Mouse (Mus musculus) lung, embryonic 16.5 days (tissue): ENCODE results near the gene Abcb1b. TPM values are rescaled to one million over a fixed set of nuclear protein-coding genes. Genes with fewer than 3 reads are reported as not detected.

ENCODE experiments used
- ATAC-seq: fragments of 200-750 bp; cut with Nextera tagmentation; 2 replicates; pipeline ENCODE4 v1.8.0; 2017; ENCODE audit warnings: low read depth, mild to moderate bottlenecking, moderate library complexity
- H3K27ac ChIP-seq: fragments of 300-500 bp; sonication (generic); 2 replicates; pipeline ENCODE4 v1.5.1; 2014; ENCODE audit warnings: mild to moderate bottlenecking, control low read depth, low read length
- H3K27me3 ChIP-seq: fragments of 300-500 bp; sonication (generic); 2 replicates; pipeline ENCODE4 v1.6.1; 2014; ENCODE audit warnings: low read depth, low read length, mixed read lengths; ENCODE audit not compliant: control insufficient read depth, insufficient read depth
- H3K36me3 ChIP-seq: fragments of 300-500 bp; sonication (generic); 2 replicates; pipeline ENCODE4 v1.6.1; 2014; ENCODE audit warnings: low read length; ENCODE audit not compliant: control insufficient read depth, insufficient read depth
- H3K4me1 ChIP-seq: fragments of 300-500 bp; sonication (generic); replicated peaks from 2 replicates; pipeline ENCODE4 v1.6.1; 2014; ENCODE audit warnings: low read length, mixed read lengths; ENCODE audit not compliant: control insufficient read depth, insufficient read depth
- H3K4me2 ChIP-seq: fragments of 300-500 bp; sonication (generic); 2 replicates; pipeline ENCODE4 v1.6.1; 2014; ENCODE audit warnings: low read depth, low read length, control low read depth
- H3K4me3 ChIP-seq: fragments of 300-500 bp; sonication (generic); 2 replicates; pipeline ENCODE4 v1.5.1; 2014; ENCODE audit warnings: mild to moderate bottlenecking, low read length, control low read depth
- H3K9ac ChIP-seq: fragments of 300-500 bp; sonication (generic); 2 replicates; pipeline ENCODE4 v1.6.1; 2014; ENCODE audit warnings: low read length, control low read depth
- H3K9me3 ChIP-seq: fragments of 300-500 bp; sonication (generic); 2 replicates; pipeline ENCODE4 v1.6.1; 2016; ENCODE audit warnings: low read length; ENCODE audit not compliant: control insufficient read depth
- WGBS: fragments of 180-500 bp; shearing (Covaris S2); extraction: QIAGEN DNeasy Blood & Tissue Kit; methylation state at CpG from one replicate; pipeline ENCODE4 v1.1.7; 2014; 5-methylcytosine and 5-hydroxymethylcytosine counted together
- polyA plus RNA-seq: library from polyadenylated mRNA; unstranded; fragments of >200 nt; fragmentation: Nextera tagmentation; extraction: Ambion mirVana; gene quantifications from 2 replicates; pipeline ENCODE4 v1.2.1, GENCODE M21; 2015

The Abcb1b gene
- 1.5 and 1.8 TPM in 2 replicates for polyA plus RNA-seq

DNA sequence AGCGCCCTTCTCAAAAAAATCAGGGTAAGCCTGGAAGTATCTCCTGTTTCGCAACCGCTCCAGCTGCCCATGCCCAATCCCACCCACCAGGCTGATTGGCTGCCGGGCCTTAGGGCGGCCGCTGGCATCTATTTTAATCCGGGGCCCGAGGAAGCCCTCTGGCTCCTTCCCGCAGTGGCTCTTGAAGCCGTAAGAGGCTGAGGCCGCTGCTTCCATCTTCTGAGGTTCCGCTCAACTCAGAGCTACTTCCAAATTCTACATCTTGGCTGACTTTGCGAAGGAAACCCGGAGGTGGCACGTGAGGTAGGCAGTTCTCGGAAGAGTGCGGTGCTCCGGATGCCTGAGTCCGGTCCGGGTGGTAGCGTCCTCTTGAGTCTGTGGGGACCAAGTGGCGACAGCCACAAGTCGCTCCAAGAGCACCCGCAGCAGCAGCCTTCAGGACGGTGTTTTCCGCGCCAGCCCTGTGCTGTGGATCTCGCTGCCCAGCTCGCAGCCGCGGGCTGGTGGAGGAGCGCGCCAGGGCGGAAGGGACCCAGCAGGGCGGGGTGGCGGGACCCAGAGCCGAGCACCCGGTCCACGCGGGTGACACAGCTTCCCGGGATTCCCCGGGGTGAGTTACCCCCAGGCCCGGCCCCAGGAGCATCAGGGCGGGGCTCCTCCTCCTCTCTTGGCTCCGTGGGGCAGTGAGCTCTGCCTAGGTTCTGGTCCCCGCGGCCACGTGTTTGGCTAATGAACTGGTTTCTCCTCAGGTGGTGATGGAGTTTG is at the start of gene Abcb1b:
Gene Abcb1b (plus strand): TSS at position 161 of the 765 bp plus-strand sequence.
- no peaks in the 10 kb centered on the region for H3K27me3 ChIP-seq
- peak within 1 kb of the TSS; percentile 60 for H3K4me3 ChIP-seq
- no peak within 1 kb of the TSS for H3K27ac ChIP-seq
- peaks cover 6% of the 10 kb centered on the region for H3K4me1 ChIP-seq
- H3K4me2 ChIP-seq = peak within 1 kb of the TSS; percentile 99
- H3K9me3 ChIP-seq = no peaks in the 10 kb centered on the region
- ATAC-seq = peak; percentile 94
- H3K36me3 ChIP-seq = no peaks in the 10 kb centered on the region
- H3K9ac ChIP-seq = peak within 1 kb of the TSS; percentile 64
- WGBS = under 1% methylated on average over 48 of the region's 48 CpGs

- no peaks in the 10 kb centered on the region for H3K4me1 ChIP-seq
- H3K27ac ChIP-seq = no peak overlapping the region
- WGBS = 60% methylated on average over 3 of the region's 3 CpGs
- no peaks in the 10 kb centered on the region for H3K27me3 ChIP-seq
- H3K9ac ChIP-seq = no peak overlapping the region
- ATAC-seq = no peak
- no peak overlapping the region for H3K4me3 ChIP-seq
- H3K4me2 ChIP-seq = no peak overlapping the region
- no peaks in the 10 kb centered on the region for H3K9me3 ChIP-seq
- no peaks in the 10 kb centered on the region for H3K36me3 ChIP-seq
Observed at GRCm38 (mm10) chr5:8772866-8773265, 25.1 kb upstream of the Abcb1b start.

- Histone ChIP-seq H3K27me3 (no peaks in the 10 kb centered on the region), H3K9ac (no peak overlapping the region), H3K36me3 (no peaks in the 10 kb centered on the region), H3K4me3 (no peak overlapping the region), H3K9me3 (no peaks in the 10 kb centered on the region), H3K4me1 (no peaks in the 10 kb centered on the region), H3K4me2 (no peak overlapping the region), H3K27ac (no peak overlapping the region)
- no peak for ATAC-seq
- WGBS = 69% methylated on average over 2 of the region's 2 CpGs
Observed at GRCm38 (mm10) chr5:8778311-8778710, 19.6 kb upstream of the Abcb1b start.

DNA sequence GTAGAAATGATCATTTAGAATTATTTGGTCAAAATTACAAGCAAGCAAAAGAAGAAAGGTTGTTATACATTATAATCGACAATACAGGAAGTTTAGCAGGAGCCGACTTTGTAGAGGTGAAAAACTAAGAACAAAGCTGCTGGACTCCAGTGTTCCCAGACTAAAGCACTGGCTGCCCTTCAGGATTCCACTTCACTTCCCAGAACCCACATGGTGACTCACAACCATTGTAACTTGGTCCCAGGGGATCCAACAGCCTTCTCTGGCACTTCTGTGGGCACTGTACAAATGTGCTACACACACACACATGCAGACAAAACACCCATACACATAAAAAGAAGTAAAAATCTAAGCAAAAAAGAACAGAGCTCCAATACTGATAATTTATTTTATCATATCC is 19.2 kb upstream of the Abcb1b start:
- Histone ChIP-seq H3K27me3 (no peaks in the 10 kb centered on the region), H3K36me3 (no peaks in the 10 kb centered on the region), H3K4me2 (no peak overlapping the region), H3K4me1 (no peaks in the 10 kb centered on the region), H3K9ac (no peak overlapping the region), H3K27ac (no peak overlapping the region), H3K4me3 (no peak overlapping the region), H3K9me3 (no peaks in the 10 kb centered on the region)
- no peak for ATAC-seq
- WGBS = 72% methylated on average over 2 of the region's 2 CpGs

- 43% methylated on average over 4 of the region's 4 CpGs for WGBS
- Histone ChIP-seq H3K36me3 (no peaks in the 10 kb centered on the region), H3K4me3 (no peak overlapping the region), H3K27ac (no peak overlapping the region), H3K9ac (no peak overlapping the region), H3K9me3 (no peaks in the 10 kb centered on the region), H3K27me3 (no peaks in the 10 kb centered on the region), H3K4me2 (no peak overlapping the region), H3K4me1 (no peaks in the 10 kb centered on the region)
- no peak for ATAC-seq
Observed at GRCm38 (mm10) chr5:8792281-8792680, 5.7 kb upstream of the Abcb1b start.

- no peak overlapping the region for H3K27ac ChIP-seq
- peak overlapping the region; percentile 64 for H3K9ac ChIP-seq
- no peaks in the 10 kb centered on the region for H3K36me3 ChIP-seq
- no peaks in the 10 kb centered on the region for H3K9me3 ChIP-seq
- ATAC-seq = no peak
- peak overlapping the region; percentile 99 for H3K4me2 ChIP-seq
- H3K27me3 ChIP-seq = no peaks in the 10 kb centered on the region
- WGBS = 25% methylated on average over 10 of the region's 10 CpGs
- H3K4me1 ChIP-seq = peaks cover 6% of the 10 kb centered on the region
- H3K4me3 ChIP-seq = peak overlapping the region; percentile 60
Observed at GRCm38 (mm10) chr5:8798752-8799115, 787 bp downstream of the Abcb1b start.

DNA sequence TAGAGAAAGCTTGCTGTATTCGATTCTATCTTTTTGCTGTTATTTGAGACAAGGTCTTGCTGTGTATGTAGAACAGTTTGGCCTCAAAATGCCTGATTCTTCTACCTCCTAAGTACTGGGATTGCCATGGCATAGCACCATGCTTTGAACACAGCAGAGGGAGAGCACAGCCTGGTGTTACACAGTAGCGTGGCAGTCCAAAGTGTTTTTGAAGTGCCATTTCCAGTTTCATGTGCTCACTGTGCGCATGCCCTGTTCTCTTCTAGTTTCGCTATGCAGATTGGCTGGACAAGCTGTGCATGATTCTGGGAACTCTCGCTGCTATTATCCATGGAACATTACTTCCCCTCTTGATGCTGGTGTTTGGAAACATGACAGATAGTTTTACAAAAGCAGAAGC is 7.8 kb downstream of the Abcb1b start:
- 79% methylated on average over 5 of the region's 5 CpGs for WGBS
- H3K27ac ChIP-seq = no peak overlapping the region
- no peak for ATAC-seq
- no peaks in the 10 kb centered on the region for H3K4me1 ChIP-seq
- H3K36me3 ChIP-seq = no peaks in the 10 kb centered on the region
- no peak overlapping the region for H3K4me3 ChIP-seq
- no peak overlapping the region for H3K9ac ChIP-seq
- H3K9me3 ChIP-seq = no peaks in the 10 kb centered on the region
- no peak overlapping the region for H3K4me2 ChIP-seq
- H3K27me3 ChIP-seq = no peaks in the 10 kb centered on the region

GRCm38 (mm10) chr5:8807137-8808004 is 9.4 kb downstream of the Abcb1b start:
- no peaks in the 10 kb centered on the region for H3K36me3 ChIP-seq
- no peak for ATAC-seq
- H3K27ac ChIP-seq = no peak overlapping the region
- no peaks in the 10 kb centered on the region for H3K4me1 ChIP-seq
- H3K4me3 ChIP-seq = no peak overlapping the region
- H3K27me3 ChIP-seq = no peaks in the 10 kb centered on the region
- WGBS = 73% methylated on average over 9 of the region's 9 CpGs
- H3K9me3 ChIP-seq = no peaks in the 10 kb centered on the region
- H3K4me2 ChIP-seq = no peak overlapping the region
- no peak overlapping the region for H3K9ac ChIP-seq

- Histone ChIP-seq H3K27ac (no peak overlapping the region), H3K27me3 (no peaks in the 10 kb centered on the region), H3K4me2 (no peak overlapping the region), H3K9ac (no peak overlapping the region), H3K4me3 (no peak overlapping the region), H3K4me1 (no peaks in the 10 kb centered on the region), H3K9me3 (no peaks in the 10 kb centered on the region), H3K36me3 (no peaks in the 10 kb centered on the region)
- 75% methylated on average over 1 of the region's 1 CpGs for WGBS
- no peak for ATAC-seq
Observed at GRCm38 (mm10) chr5:8813872-8814271, 15.9 kb downstream of the Abcb1b start.
